Mouse (Mus musculus) kidney, embryonic 14.5 days (tissue): ENCODE measurements around the gene Faah. TPM values are rescaled to one million over a fixed set of nuclear protein-coding genes. Genes with fewer than 3 reads are reported as not detected.

Source experiments
- ATAC-seq: fragments of 200-750 bp; cut with Nextera tagmentation; 2 replicates; pipeline ENCODE4 v1.8.0; 2017; ENCODE audit warnings: moderate number of reproducible peaks, mild to moderate bottlenecking, moderate TSS enrichment, moderate library complexity; ENCODE audit not compliant: low FRiP score, low TSS enrichment
- H3K27ac ChIP-seq: fragments of 300-500 bp; sonication (generic); 2 replicates; pipeline ENCODE4 v1.5.1; 2014; ENCODE audit warnings: low read depth, mild to moderate bottlenecking, low read length, moderate library complexity, mixed read lengths
- H3K27me3 ChIP-seq: fragments of 300-500 bp; sonication (generic); 2 replicates; pipeline ENCODE4 v1.6.1; 2014; ENCODE audit warnings: mild to moderate bottlenecking, low read length; ENCODE audit not compliant: control insufficient read depth, insufficient read depth
- H3K36me3 ChIP-seq: fragments of 300-500 bp; sonication (generic); 2 replicates; pipeline ENCODE4 v1.6.1; 2014; ENCODE audit warnings: low read length, mixed read lengths; ENCODE audit not compliant: control insufficient read depth, insufficient read depth
- H3K4me1 ChIP-seq: fragments of 300-500 bp; sonication (generic); 2 replicates; pipeline ENCODE4 v1.6.1; 2014; ENCODE audit warnings: low read length, mixed read lengths; ENCODE audit not compliant: control insufficient read depth, insufficient read depth
- H3K4me2 ChIP-seq: fragments of 300-500 bp; sonication (generic); replicated peaks from 2 replicates; pipeline ENCODE4 v1.6.1; 2014; ENCODE audit warnings: low read depth, mild to moderate bottlenecking, low read length
- H3K4me3 ChIP-seq: fragments of 300-500 bp; sonication (generic); 2 replicates; pipeline ENCODE4 v1.5.1; 2014; ENCODE audit warnings: mild to moderate bottlenecking, low read length
- H3K9ac ChIP-seq: fragments of 300-500 bp; sonication (generic); 2 replicates; pipeline ENCODE4 v1.6.1; 2014; ENCODE audit warnings: low read depth, mild to moderate bottlenecking, low read length, moderate library complexity
- H3K9me3 ChIP-seq: fragments of 300-500 bp; sonication (generic); 2 replicates; pipeline ENCODE4 v1.6.1; 2016; ENCODE audit warnings: low read length; ENCODE audit not compliant: control insufficient read depth
- WGBS: fragments of 180-500 bp; shearing (Covaris S2); extraction: QIAGEN DNeasy Blood & Tissue Kit; methylation state at CpG from one replicate; pipeline ENCODE4 v1.1.7; 2014; 5-methylcytosine and 5-hydroxymethylcytosine counted together
- polyA plus RNA-seq: library from polyadenylated mRNA; unstranded; fragments of >200 nt; fragmentation: Nextera tagmentation; extraction: Ambion mirVana; gene quantifications from 2 replicates; pipeline ENCODE4 v1.2.1, GENCODE M21; 2014

The Faah gene
- polyA plus RNA-seq, 1 experiment from 2014 or later = 8.7 TPM

GRCm38 (mm10) chr4:116048130-116048920 lies 30.6 kb upstream of the Faah start:
- H3K4me3 ChIP-seq = no peak overlapping the region
- 82% methylated on average over 7 of the region's 7 CpGs for WGBS
- no peaks in the 10 kb centered on the region for H3K9me3 ChIP-seq
- no peak overlapping the region for H3K27ac ChIP-seq
- H3K36me3 ChIP-seq = peaks cover 9% of the 10 kb centered on the region; the same call in 1 of the 2 replicates
- no peaks in the 10 kb centered on the region for H3K27me3 ChIP-seq
- ATAC-seq = no peak
- H3K4me2 ChIP-seq = no peak overlapping the region
- H3K4me1 ChIP-seq = peaks cover 4% of the 10 kb centered on the region; the same call in 1 of the 2 replicates
- H3K9ac ChIP-seq = no peak overlapping the region

- H3K9ac ChIP-seq = no peak overlapping the region
- no peak overlapping the region for H3K4me2 ChIP-seq
- 83% methylated on average over 1 of the region's 1 CpGs for WGBS
- peaks cover 9% of the 10 kb centered on the region; the same call in 1 of the 2 replicates for H3K36me3 ChIP-seq
- no peak for ATAC-seq
- no peaks in the 10 kb centered on the region for H3K27me3 ChIP-seq
- H3K27ac ChIP-seq = no peak overlapping the region
- H3K4me1 ChIP-seq = peaks cover 4% of the 10 kb centered on the region; the same call in 1 of the 2 replicates
- H3K4me3 ChIP-seq = no peak overlapping the region
- no peaks in the 10 kb centered on the region for H3K9me3 ChIP-seq
Observed at GRCm38 (mm10) chr4:116047681-116048080, 30.0 kb upstream of the Faah start.

GRCm38 (mm10) chr4:116046604-116047003 lies 28.9 kb upstream of the Faah start:
- Histone ChIP-seq H3K36me3 (peaks cover 9% of the 10 kb centered on the region; the same call in 1 of the 2 replicates), H3K9ac (no peak overlapping the region), H3K27me3 (no peaks in the 10 kb centered on the region), H3K4me2 (no peak overlapping the region), H3K4me1 (no peaks in the 10 kb centered on the region), H3K9me3 (no peaks in the 10 kb centered on the region), H3K4me3 (no peak overlapping the region), H3K27ac (no peak overlapping the region)
- ATAC-seq = no peak
- 92% methylated on average over 2 of the region's 2 CpGs for WGBS

- Histone ChIP-seq H3K9me3 (no peaks in the 10 kb centered on the region), H3K36me3 (peaks cover 2% of the 10 kb centered on the region; the same call in 1 of the 2 replicates)
- WGBS = 87% methylated on average over 3 of the region's 3 CpGs
Observed at GRCm38 (mm10) chr4:116042186-116042585, 24.5 kb upstream of the Faah start.

GRCm38 (mm10) chr4:116040466-116040865 lies 22.7 kb upstream of the Faah start:
- no peak overlapping the region for H3K27ac ChIP-seq
- no peak overlapping the region for H3K9ac ChIP-seq
- peaks cover 6% of the 10 kb centered on the region; the same call in 1 of the 2 replicates for H3K36me3 ChIP-seq
- H3K4me3 ChIP-seq = no peak overlapping the region
- WGBS = 85% methylated on average over 2 of the region's 2 CpGs
- no peaks in the 10 kb centered on the region for H3K9me3 ChIP-seq
- no peak overlapping the region for H3K4me2 ChIP-seq
- H3K4me1 ChIP-seq = no peaks in the 10 kb centered on the region
- ATAC-seq = no peak
- no peaks in the 10 kb centered on the region for H3K27me3 ChIP-seq

More at GRCm38 (mm10) chr4:116042186-116042585, 24.5 kb upstream of the Faah start:
- H3K27ac ChIP-seq = no peak overlapping the region
- no peak overlapping the region for H3K9ac ChIP-seq
- no peaks in the 10 kb centered on the region for H3K27me3 ChIP-seq
- no peak overlapping the region for H3K4me3 ChIP-seq
- no peak overlapping the region for H3K4me2 ChIP-seq
- no peak for ATAC-seq
- H3K4me1 ChIP-seq = no peaks in the 10 kb centered on the region

DNA sequence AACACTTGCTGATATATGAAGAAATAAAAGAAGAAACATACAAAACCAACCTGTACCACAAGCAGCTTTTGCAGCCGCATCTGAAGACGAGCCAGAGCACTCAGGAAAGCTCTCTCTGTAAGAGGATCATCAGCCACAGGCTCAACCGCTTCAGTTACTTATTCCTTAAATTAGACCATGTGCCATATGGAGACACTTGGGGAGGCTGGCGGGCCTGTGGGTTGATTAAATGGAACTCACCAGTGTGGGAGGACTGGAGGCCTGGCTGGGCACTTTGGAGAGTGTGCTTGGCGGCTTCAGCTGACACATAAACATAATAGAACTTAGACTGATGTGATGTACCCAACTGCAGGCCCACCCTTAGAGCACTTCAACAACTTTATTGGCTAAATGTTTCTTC lies 15.6 kb upstream of the Faah start:
- no peak for ATAC-seq
- H3K4me3 ChIP-seq = no peak overlapping the region
- H3K4me2 ChIP-seq = no peak overlapping the region
- H3K4me1 ChIP-seq = no peaks in the 10 kb centered on the region
- peaks cover 26% of the 10 kb centered on the region for H3K36me3 ChIP-seq
- H3K9me3 ChIP-seq = no peaks in the 10 kb centered on the region
- WGBS = 89% methylated on average over 5 of the region's 5 CpGs
- no peak overlapping the region for H3K9ac ChIP-seq
- no peaks in the 10 kb centered on the region for H3K27me3 ChIP-seq
- H3K27ac ChIP-seq = no peak overlapping the region

DNA sequence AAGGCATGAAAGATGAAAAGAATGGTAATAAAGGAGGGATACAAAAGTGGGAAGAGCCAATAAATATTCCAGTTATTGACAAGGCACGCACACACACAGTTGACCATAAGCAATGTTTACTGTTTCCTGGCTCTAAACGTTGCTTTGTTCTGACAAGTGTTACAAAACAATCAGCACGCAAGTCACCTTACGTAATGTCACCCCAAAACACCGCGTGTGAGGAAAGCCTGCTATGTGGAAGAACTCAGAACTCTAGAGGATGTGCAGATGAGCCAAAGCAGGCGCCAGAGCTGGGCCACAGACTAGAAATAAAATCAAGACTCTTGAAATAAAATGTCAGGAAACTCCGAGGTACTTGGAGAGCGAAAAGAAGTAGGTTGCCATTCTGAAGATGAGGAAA lies 15.2 kb upstream of the Faah start:
- no peak for ATAC-seq
- H3K9ac ChIP-seq = no peak overlapping the region
- 89% methylated on average over 9 of the region's 9 CpGs for WGBS
- peaks cover 25% of the 10 kb centered on the region for H3K36me3 ChIP-seq
- H3K27me3 ChIP-seq = no peaks in the 10 kb centered on the region
- H3K27ac ChIP-seq = no peak overlapping the region
- H3K9me3 ChIP-seq = no peaks in the 10 kb centered on the region
- no peak overlapping the region for H3K4me2 ChIP-seq
- no peaks in the 10 kb centered on the region for H3K4me1 ChIP-seq
- H3K4me3 ChIP-seq = no peak overlapping the region

DNA sequence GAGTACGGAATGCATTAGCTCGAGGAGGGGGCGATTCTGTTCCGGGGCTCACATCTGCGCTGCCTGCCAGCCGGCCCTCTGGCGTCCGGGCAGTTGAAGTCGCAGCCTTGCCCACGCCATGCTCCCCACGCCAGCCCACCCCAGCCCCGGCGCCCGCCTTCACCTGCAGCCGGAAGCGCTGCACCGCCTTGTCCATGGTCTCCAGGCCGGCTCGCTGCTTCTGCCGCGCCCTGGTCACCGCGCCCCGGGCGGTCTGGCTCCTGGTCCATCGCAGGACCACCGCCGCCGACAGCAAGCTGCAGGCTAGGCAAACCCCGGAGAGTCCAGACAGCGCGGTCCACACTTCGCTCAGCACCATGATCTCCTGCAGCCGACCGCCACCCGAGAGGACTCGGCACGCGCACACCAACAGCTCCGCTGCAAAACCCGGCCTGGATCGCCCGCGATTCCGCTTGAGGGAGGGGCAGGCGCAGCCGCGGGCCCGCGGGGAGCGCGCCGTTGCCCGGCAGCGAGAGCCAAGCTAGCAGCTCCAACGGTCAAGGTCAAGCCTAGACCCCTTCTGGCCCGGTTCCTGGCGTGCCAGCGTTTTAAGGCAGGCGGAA lies 325 bp downstream of the Faah start:
- ATAC-seq = peak; percentile 87
- Histone ChIP-seq H3K36me3 (no peaks in the 10 kb centered on the region), H3K9me3 (no peaks in the 10 kb centered on the region), H3K4me2 (peak overlapping the region; percentile 95), H3K27me3 (peaks cover 47% of the 10 kb centered on the region), H3K4me1 (no peaks in the 10 kb centered on the region), H3K27ac (no peak overlapping the region), H3K4me3 (peak overlapping the region; percentile 63), H3K9ac (peak overlapping the region; percentile 64)
- WGBS = under 1% methylated on average over 57 of the region's 60 CpGs

DNA sequence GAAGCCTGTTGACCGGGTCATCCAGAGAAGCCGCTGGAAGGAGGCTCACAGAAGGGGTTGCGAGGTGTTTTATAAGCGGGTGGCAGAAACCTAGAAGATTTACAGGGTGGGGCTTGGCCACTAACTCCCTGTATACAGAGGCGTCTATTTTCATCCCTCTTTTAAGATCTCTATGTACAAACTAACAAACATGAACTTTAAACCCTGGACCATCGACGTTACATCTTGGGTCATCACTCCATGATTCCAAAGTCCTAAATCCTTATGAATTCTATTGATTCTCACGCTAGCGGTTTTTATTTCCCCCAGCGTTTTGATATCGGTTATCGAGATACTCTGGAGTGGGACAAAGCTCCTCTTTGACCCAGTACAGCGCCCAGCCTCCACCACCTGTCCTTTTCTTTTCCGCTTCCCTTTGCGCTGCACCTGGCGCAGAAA lies 845 bp downstream of the Faah start:
- H3K27ac ChIP-seq = no peak overlapping the region
- peaks cover 45% of the 10 kb centered on the region for H3K27me3 ChIP-seq
- H3K4me3 ChIP-seq = peak overlapping the region; percentile 63
- H3K4me2 ChIP-seq = peak overlapping the region; percentile 95
- 6% methylated on average over 16 of the region's 16 CpGs for WGBS
- peak; percentile 23; the same call in 1 of the 2 replicates for ATAC-seq
- H3K4me1 ChIP-seq = no peaks in the 10 kb centered on the region
- no peaks in the 10 kb centered on the region for H3K9me3 ChIP-seq
- no peaks in the 10 kb centered on the region for H3K36me3 ChIP-seq
- peak overlapping the region; percentile 64 for H3K9ac ChIP-seq
